Mouse (Mus musculus) limb, embryonic 15.5 days (tissue): Measurements from ENCODE around the gene Ube3b. TPM values are rescaled to one million over a fixed set of nuclear protein-coding genes. Genes with fewer than 3 reads are reported as not detected.
A peak's percentile ranks its signal among the peaks of the same experiment; 100 is the strongest.

ENCODE experiments used
- ATAC-seq: fragments of 200-750 bp; cut with Nextera tagmentation; 2 replicates; pipeline ENCODE4 v1.8.0; 2017; ENCODE audit warnings: low read depth, moderate TSS enrichment; ENCODE audit not compliant: insufficient number of reproducible peaks, low FRiP score, low TSS enrichment
- H3K27ac ChIP-seq: fragments of 300-500 bp; sonication (generic); 2 replicates; pipeline ENCODE4 v1.5.1; 2015; ENCODE audit warnings: moderate library complexity, mild to moderate bottlenecking, inconsistent platforms
- H3K27me3 ChIP-seq: fragments of 300-500 bp; sonication (generic); 2 replicates; pipeline ENCODE4 v1.6.1; 2015; ENCODE audit warnings: inconsistent platforms
- H3K36me3 ChIP-seq: fragments of 300-500 bp; sonication (generic); 2 replicates; pipeline ENCODE4 v1.6.1; 2015; ENCODE audit warnings: inconsistent platforms
- H3K4me1 ChIP-seq: fragments of 300-500 bp; sonication (generic); 2 replicates; pipeline ENCODE4 v1.6.1; 2015; ENCODE audit warnings: inconsistent platforms
- H3K4me2 ChIP-seq: fragments of 300-500 bp; sonication (generic); 2 replicates; pipeline ENCODE4 v1.6.1; 2015; ENCODE audit warnings: mild to moderate bottlenecking, inconsistent platforms
- H3K4me3 ChIP-seq: fragments of 300-500 bp; sonication (generic); 2 replicates; pipeline ENCODE4 v1.5.1; 2015; ENCODE audit warnings: mild to moderate bottlenecking, inconsistent platforms
- H3K9ac ChIP-seq: fragments of 300-500 bp; sonication (generic); 2 replicates; pipeline ENCODE4 v1.6.1; 2015; ENCODE audit warnings: inconsistent platforms
- H3K9me3 ChIP-seq: fragments of 300-500 bp; sonication (generic); 2 replicates; pipeline ENCODE4 v1.6.1; 2016; ENCODE audit warnings: inconsistent platforms
- WGBS: fragments of 180-500 bp; shearing (Covaris S2); methylation state at CpG from one replicate; pipeline ENCODE4 v1.1.7; 2015; 5-methylcytosine and 5-hydroxymethylcytosine counted together
- microRNA-seq: library from miRNA; unstranded; fragments of <30 nt; microRNA quantifications from one replicate; pipeline ENCODE4, GENCODE M21; 2016
- polyA plus RNA-seq: library from polyadenylated mRNA; unstranded; fragments of >200 nt; fragmentation: Nextera tagmentation; extraction: Ambion mirVana; gene quantifications from 2 replicates; pipeline ENCODE4 v1.2.1, GENCODE M21; 2015

The Ube3b gene
- polyA plus RNA-seq, 1 experiment from 2014 or later, result 41.9 TPM

- no peak overlapping the region for H3K9ac ChIP-seq
- H3K4me1 ChIP-seq, result peaks cover 20% of the 10 kb centered on the region
- H3K4me3 ChIP-seq, result peak overlapping the region; percentile 29
- peak; percentile 54; the same call in 1 of the 2 replicates for ATAC-seq
- no peaks in the 10 kb centered on the region for H3K9me3 ChIP-seq
- peak overlapping the region; percentile 33; the same call in 1 of the 2 replicates for H3K27ac ChIP-seq
- H3K4me2 ChIP-seq, result peak overlapping the region; percentile 64
- 1% methylated on average over 12 of the region's 13 CpGs for WGBS
- 0 out of 2 replicates have a peak, but pooled peaks cover 3% of the 10 kb centered on the region for H3K27me3 ChIP-seq
- H3K36me3 ChIP-seq, result no peaks in the 10 kb centered on the region
Observed at GRCm38 (mm10) chr5:114467430-114467829, 87.0 kb downstream of the Ube3b start.

GRCm38 (mm10) chr5:114468007-114468406 lies 87.6 kb downstream of the Ube3b start:
- no peak overlapping the region for H3K4me2 ChIP-seq

GRCm38 (mm10) chr5:114470359-114470758 lies 90.0 kb downstream of the Ube3b start:
- no peak overlapping the region for H3K9ac ChIP-seq
- WGBS, result 75% methylated on average over 3 of the region's 3 CpGs
- H3K27ac ChIP-seq, result no peak overlapping the region
- H3K36me3 ChIP-seq, result no peaks in the 10 kb centered on the region
- H3K4me1 ChIP-seq, result peaks cover 24% of the 10 kb centered on the region
- ATAC-seq, result no peak
- H3K4me3 ChIP-seq, result no peak overlapping the region
- no peak overlapping the region for H3K4me2 ChIP-seq
- H3K9me3 ChIP-seq, result no peaks in the 10 kb centered on the region
- peaks cover 24% of the 10 kb centered on the region for H3K27me3 ChIP-seq

More at GRCm38 (mm10) chr5:114468007-114468406, 87.6 kb downstream of the Ube3b start:
- ATAC-seq, result no peak
- Histone ChIP-seq H3K9ac (no peak overlapping the region), H3K27me3 (0 out of 2 replicates have a peak, but pooled peaks cover 3% of the 10 kb centered on the region), H3K27ac (no peak overlapping the region), H3K9me3 (no peaks in the 10 kb centered on the region), H3K4me3 (no peak overlapping the region), H3K36me3 (no peaks in the 10 kb centered on the region), H3K4me1 (peaks cover 20% of the 10 kb centered on the region)
- 74% methylated on average over 4 of the region's 4 CpGs for WGBS

Small RNA genes lying within 50 kb of the gene (microRNA-seq; reads per million reads assigned to microRNA genes)
- gene Mir7027, result not detected

Other genes starting within 250 kb of the Ube3b start
- gene Acacb, start 234.1 kb upstream of the Ube3b start, polyA plus RNA-seq, result 1.7 and 2.5 TPM in 2 replicates
- not detected in 2 replicates for gene Foxn4, start 106.8 kb upstream of the Ube3b start, polyA plus RNA-seq
- gene Myo1h, start 91.4 kb upstream of the Ube3b start, polyA plus RNA-seq, result 2.2 and 3.7 TPM in 2 replicates
- 112 and 117 TPM in 2 replicates for gene Kctd10, start 99 bp upstream of the Ube3b start, polyA plus RNA-seq
- 29.3 and 31.1 TPM in 2 replicates for gene Mmab, start 63.5 kb downstream of the Ube3b start, polyA plus RNA-seq
- gene Mvk, start 63.7 kb downstream of the Ube3b start, polyA plus RNA-seq, result 58.6 and 65.9 TPM in 2 replicates
- 0.46 and 0.63 TPM in 2 replicates for gene Fam222a, start 187.4 kb downstream of the Ube3b start, polyA plus RNA-seq